Mouse (Mus musculus): ENCODE data around the gene Tceal7. TPM values are rescaled to one million over a fixed set of nuclear protein-coding genes. Genes with fewer than 3 reads are reported as not detected.

Gene Tceal7
- polyA plus RNA-seq, 1 experiment from 2014 or later, result 15.7 TPM

DNA sequence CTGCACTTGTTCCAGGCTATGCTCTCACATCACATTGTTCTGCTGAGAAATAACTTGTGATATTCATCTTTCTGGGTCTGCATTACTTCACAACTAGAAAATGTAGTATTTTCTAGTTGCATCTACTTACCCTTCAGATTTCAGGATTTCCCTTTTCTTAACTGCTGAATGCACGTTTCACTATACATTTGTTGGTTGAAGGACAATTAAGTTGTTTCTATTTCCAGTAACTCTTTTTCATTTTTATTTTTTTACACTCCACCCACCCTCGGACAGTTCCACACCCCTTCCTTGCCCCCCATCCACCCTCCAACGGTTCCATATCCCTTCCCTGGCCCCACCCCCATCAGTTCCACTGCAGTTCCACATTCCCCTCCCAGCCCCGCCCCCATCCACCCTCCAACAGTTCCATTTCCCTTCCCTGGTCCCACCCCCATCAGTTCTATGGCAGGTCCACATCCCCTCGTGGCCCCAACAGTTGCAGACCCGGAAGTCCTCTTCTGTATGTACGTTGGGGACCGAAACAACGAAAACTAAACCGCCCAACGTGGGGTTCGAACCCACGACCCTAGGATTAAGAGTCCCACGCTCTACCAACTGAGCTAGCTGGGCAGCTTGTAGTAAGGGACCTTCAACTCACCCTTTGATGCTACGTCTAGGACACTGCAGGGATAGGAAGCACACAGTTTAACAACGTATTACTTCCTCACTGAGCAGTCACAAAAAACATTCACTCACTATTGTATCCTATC lies 19.2 kb upstream of the Tceal7 start:
- no peak overlapping the region for H3K27ac ChIP-seq (ENCODE audit: low read length)
- no peaks in the 10 kb centered on the region for H3K4me1 ChIP-seq (ENCODE audit: control insufficient read depth, low read depth, low read length)
- H3K4me2 ChIP-seq (ENCODE audit: low read depth, low read length), result no peak overlapping the region
- no peak overlapping the region for H3K4me3 ChIP-seq (ENCODE audit: low read depth, low read length)
- H3K36me3 ChIP-seq (ENCODE audit: control insufficient read depth, insufficient read depth), result no peaks in the 10 kb centered on the region
- no peak overlapping the region for H3K9ac ChIP-seq (ENCODE audit: low read depth, low read length)
- no peaks in the 10 kb centered on the region; the same call in 1 of the 2 replicates for H3K27me3 ChIP-seq (ENCODE audit: control insufficient read depth, insufficient read depth, low read depth, low read length)
- 61% methylated on average over 16 of the region's 16 CpGs for WGBS (ENCODE audit: insufficient replicate concordance)
- no peaks in the 10 kb centered on the region for H3K9me3 ChIP-seq (replicated peaks; ENCODE audit: control insufficient read depth, low read length)
- no peak for ATAC-seq (ENCODE audit: low read depth)

DNA sequence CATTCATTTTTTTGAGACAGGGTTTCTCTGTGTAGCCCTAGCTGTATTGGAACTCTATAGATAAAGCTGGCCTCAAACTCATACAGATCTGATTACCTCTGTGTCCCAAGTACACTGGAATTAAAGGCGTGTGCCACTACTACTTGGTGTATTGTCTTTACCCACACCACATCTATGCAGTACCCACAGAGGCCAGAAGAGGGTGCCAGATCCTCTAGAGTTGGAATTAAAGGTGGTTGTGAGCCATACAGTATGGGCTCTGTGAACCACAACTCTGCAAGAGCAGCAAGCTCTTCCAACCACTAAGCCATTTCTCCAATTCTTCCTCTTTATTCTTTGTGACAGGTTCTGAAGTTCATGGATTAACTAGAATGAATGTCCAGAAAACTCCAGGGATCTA lies 17.7 kb upstream of the Tceal7 start:
- H3K4me2 ChIP-seq (ENCODE audit: low read depth, low read length), result no peak overlapping the region
- no peak overlapping the region for H3K27ac ChIP-seq (ENCODE audit: low read length)
- H3K9ac ChIP-seq (ENCODE audit: low read depth, low read length), result no peak overlapping the region
- 31% methylated on average over 1 of the region's 1 CpGs for WGBS (ENCODE audit: insufficient replicate concordance)
- no peak for ATAC-seq (ENCODE audit: low read depth)
- H3K36me3 ChIP-seq (ENCODE audit: control insufficient read depth, insufficient read depth), result no peaks in the 10 kb centered on the region
- H3K4me3 ChIP-seq (ENCODE audit: low read depth, low read length), result no peak overlapping the region
- H3K4me1 ChIP-seq (ENCODE audit: control insufficient read depth, low read depth, low read length), result no peaks in the 10 kb centered on the region
- no peaks in the 10 kb centered on the region for H3K9me3 ChIP-seq (replicated peaks; ENCODE audit: control insufficient read depth, low read length)
- H3K27me3 ChIP-seq (ENCODE audit: control insufficient read depth, insufficient read depth, low read depth, low read length), result no peaks in the 10 kb centered on the region; the same call in 1 of the 2 replicates

DNA sequence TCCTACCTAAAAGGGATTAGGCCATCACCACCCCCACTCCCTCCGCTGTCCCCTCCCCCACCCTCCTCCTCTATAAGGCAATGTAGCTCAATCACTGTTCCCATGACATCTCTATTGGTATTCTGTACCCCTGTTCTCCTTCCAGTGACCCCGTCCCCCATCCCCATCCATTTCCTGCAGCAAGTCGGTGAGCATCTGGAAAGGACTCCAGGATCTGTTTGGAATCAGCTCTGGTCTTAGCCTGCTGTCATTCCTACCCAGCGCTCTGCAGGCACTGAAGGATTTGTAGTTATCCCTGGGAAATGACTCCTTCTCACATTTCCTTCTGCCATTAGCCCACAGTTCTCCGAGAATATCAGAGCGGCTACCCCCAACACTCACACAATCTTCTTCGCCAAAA lies 11.3 kb upstream of the Tceal7 start:
- no peaks in the 10 kb centered on the region; the same call in 1 of the 2 replicates for H3K27me3 ChIP-seq (ENCODE audit: control insufficient read depth, insufficient read depth, low read depth, low read length)
- ATAC-seq (ENCODE audit: low read depth), result no peak
- H3K4me3 ChIP-seq (ENCODE audit: low read depth, low read length), result peak overlapping the region; percentile 42
- H3K27ac ChIP-seq (ENCODE audit: low read length), result peak overlapping the region; percentile 26; the same call in 1 of the 2 replicates
- H3K9ac ChIP-seq (ENCODE audit: low read depth, low read length), result peak overlapping the region; percentile 31; the same call in 1 of the 2 replicates
- H3K9me3 ChIP-seq (replicated peaks; ENCODE audit: control insufficient read depth, low read length), result no peaks in the 10 kb centered on the region
- H3K4me1 ChIP-seq (ENCODE audit: control insufficient read depth, low read depth, low read length), result no peaks in the 10 kb centered on the region
- H3K4me2 ChIP-seq (ENCODE audit: low read depth, low read length), result no peak overlapping the region
- no peaks in the 10 kb centered on the region for H3K36me3 ChIP-seq (ENCODE audit: control insufficient read depth, insufficient read depth)
- 21% methylated on average over 6 of the region's 7 CpGs for WGBS (ENCODE audit: insufficient replicate concordance)

DNA sequence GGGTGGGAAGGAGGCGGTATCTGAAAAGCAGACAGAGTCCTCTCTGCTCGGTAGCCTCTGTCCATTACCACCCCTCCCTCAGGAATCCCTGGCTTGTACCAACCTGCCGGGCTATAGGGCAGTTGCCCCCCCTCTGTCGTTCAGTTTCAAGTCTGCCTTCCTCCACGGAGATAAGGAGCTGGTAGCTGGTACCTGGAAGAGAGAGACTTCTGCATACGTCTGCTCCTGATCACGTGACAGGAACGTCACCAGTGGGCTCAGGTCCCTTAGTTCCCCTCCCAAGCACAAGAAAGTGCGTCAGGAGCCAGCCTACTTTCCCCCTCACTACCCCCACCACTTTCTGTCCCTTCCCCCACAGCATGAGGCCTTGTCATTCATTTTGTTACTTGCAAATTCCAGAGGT lies 10.9 kb upstream of the Tceal7 start, which contains the start of gene Tceal5:
Tceal5 (minus strand) TSS at position 213 of the 403 bp plus-strand sequence.
- Histone ChIP-seq H3K4me3 (ENCODE audit: low read depth, low read length) (peak within 1 kb of the TSS; percentile 42), H3K4me1 (ENCODE audit: control insufficient read depth, low read depth, low read length) (no peaks in the 10 kb centered on the region), H3K9me3 (replicated peaks; ENCODE audit: control insufficient read depth, low read length) (no peaks in the 10 kb centered on the region), H3K36me3 (ENCODE audit: control insufficient read depth, insufficient read depth) (no peaks in the 10 kb centered on the region), H3K4me2 (ENCODE audit: low read depth, low read length) (0 out of 2 replicates have a peak within 1 kb of the TSS, but pooled peaks have one; percentile 27), H3K9ac (ENCODE audit: low read depth, low read length) (peak within 1 kb of the TSS; percentile 31; the same call in 1 of the 2 replicates), H3K27me3 (ENCODE audit: control insufficient read depth, insufficient read depth, low read depth, low read length) (no peaks in the 10 kb centered on the region; the same call in 1 of the 2 replicates), H3K27ac (ENCODE audit: low read length) (peak within 1 kb of the TSS; percentile 55)
- 19% methylated on average over 9 of the region's 9 CpGs for WGBS (ENCODE audit: insufficient replicate concordance)
- ATAC-seq (ENCODE audit: low read depth), result peak; percentile 82

DNA sequence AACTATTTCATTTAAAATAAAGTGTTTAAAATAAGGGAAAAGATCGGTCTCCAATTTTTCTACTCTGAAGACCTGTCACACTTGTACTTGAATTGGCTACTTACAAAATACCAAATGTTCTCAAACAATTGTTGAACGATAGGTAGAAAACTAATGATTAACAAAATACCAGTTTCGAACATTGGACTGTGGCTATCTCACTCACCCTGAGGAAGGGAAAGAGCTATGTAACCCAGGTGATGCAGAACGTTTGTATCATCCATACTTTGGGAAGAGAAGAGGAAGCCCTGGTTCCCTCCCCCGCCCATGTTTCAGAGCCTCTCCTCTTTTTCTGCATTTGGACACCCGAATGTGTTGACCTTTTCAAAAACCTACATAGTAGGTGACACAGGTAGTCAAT lies 10.2 kb upstream of the Tceal7 start:
- Histone ChIP-seq H3K27ac (ENCODE audit: low read length) (no peak overlapping the region), H3K9me3 (replicated peaks; ENCODE audit: control insufficient read depth, low read length) (no peaks in the 10 kb centered on the region), H3K36me3 (ENCODE audit: control insufficient read depth, insufficient read depth) (no peaks in the 10 kb centered on the region), H3K4me1 (ENCODE audit: control insufficient read depth, low read depth, low read length) (no peaks in the 10 kb centered on the region), H3K4me3 (ENCODE audit: low read depth, low read length) (no peak overlapping the region), H3K4me2 (ENCODE audit: low read depth, low read length) (no peak overlapping the region), H3K9ac (ENCODE audit: low read depth, low read length) (no peak overlapping the region), H3K27me3 (ENCODE audit: control insufficient read depth, insufficient read depth, low read depth, low read length) (no peaks in the 10 kb centered on the region; the same call in 1 of the 2 replicates)
- ATAC-seq (ENCODE audit: low read depth), result peak; percentile 56
- 58% methylated on average over 6 of the region's 6 CpGs for WGBS (ENCODE audit: insufficient replicate concordance)

DNA sequence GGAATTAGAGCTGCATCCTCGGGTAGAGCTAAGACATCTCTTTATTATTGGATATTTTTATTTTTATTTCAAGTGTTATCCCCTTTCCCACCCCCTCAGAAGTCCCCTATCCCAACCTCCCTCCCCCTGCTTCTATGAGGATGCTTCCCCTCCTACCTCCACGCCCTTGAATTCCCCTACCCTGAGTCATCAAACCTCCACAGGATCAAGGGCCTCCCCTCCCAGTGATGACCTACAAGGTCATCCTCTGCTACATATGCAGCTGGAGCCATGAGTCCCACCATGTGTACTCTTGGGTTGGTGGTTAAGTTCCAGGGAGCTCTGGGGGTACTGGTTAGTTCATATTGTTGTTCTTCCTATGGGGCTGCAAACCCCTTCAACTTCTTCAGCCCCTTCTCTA lies 1.2 kb upstream of the Tceal7 start:
- Histone ChIP-seq H3K9ac (ENCODE audit: low read depth, low read length) (no peak overlapping the region), H3K4me2 (ENCODE audit: low read depth, low read length) (no peak overlapping the region), H3K27me3 (ENCODE audit: control insufficient read depth, insufficient read depth, low read depth, low read length) (no peaks in the 10 kb centered on the region; the same call in none of the 2 replicates), H3K4me3 (ENCODE audit: low read depth, low read length) (no peak overlapping the region), H3K27ac (ENCODE audit: low read length) (no peak overlapping the region), H3K9me3 (replicated peaks; ENCODE audit: control insufficient read depth, low read length) (no peaks in the 10 kb centered on the region), H3K4me1 (ENCODE audit: control insufficient read depth, low read depth, low read length) (no peaks in the 10 kb centered on the region), H3K36me3 (ENCODE audit: control insufficient read depth, insufficient read depth) (no peaks in the 10 kb centered on the region)
- WGBS (ENCODE audit: insufficient replicate concordance), result 36% methylated on average over 2 of the region's 2 CpGs
- no peak for ATAC-seq (ENCODE audit: low read depth)

DNA sequence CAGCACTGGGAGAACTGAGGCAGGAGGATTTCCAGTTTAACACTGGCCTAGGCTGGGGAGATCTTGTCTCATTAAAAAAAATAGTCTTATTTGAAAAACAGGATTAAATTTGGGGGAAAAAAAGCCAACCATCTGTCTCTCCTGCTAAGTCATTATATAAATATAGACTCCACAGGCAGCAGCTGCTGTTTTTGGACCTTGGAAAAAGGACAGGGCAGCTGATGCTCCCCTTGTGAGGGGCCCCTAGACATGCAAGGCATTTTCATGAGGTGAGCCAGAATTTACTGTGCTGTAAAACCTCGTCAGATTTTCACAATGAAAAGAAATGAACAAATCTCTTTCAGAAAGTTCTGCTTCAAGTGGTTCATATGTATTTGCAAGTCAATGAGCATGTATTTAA lies 1.7 kb downstream of the Tceal7 start:
- WGBS (ENCODE audit: insufficient replicate concordance), result 33% methylated on average over 1 of the region's 1 CpGs
- Histone ChIP-seq H3K27ac (ENCODE audit: low read length) (no peak overlapping the region), H3K4me3 (ENCODE audit: low read depth, low read length) (no peak overlapping the region)

DNA sequence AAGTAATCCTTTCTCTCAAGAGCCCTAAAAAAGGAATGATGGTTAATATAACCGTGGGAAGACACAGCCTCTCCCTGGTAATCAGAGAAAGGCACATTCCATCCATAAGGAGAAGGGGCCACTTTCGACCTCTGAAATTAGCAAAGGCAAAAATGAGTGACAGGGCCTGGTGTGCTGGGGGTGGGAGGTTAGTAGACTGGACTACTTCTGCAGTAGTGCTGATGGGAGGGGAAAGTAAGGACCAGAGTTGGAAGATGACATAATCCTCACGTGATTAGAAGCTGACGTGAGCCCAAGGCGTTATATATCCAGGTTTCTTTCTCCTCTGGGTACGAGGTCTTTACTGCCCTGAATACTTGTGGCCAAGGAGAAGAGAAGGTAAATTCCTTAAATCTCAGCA lies 9.1 kb downstream of the Tceal7 start:
- no peaks in the 10 kb centered on the region for H3K9me3 ChIP-seq (replicated peaks; ENCODE audit: control insufficient read depth, low read length)
- WGBS (ENCODE audit: insufficient replicate concordance), result 58% methylated on average over 6 of the region's 6 CpGs
- H3K36me3 ChIP-seq (ENCODE audit: control insufficient read depth, insufficient read depth), result no peaks in the 10 kb centered on the region
- no peak overlapping the region for H3K4me2 ChIP-seq (ENCODE audit: low read depth, low read length)
- no peak overlapping the region for H3K4me3 ChIP-seq (ENCODE audit: low read depth, low read length)
- H3K27ac ChIP-seq (ENCODE audit: low read length), result no peak overlapping the region
- H3K4me1 ChIP-seq (ENCODE audit: control insufficient read depth, low read depth, low read length), result no peaks in the 10 kb centered on the region
- ATAC-seq (ENCODE audit: low read depth), result no peak
- no peak overlapping the region for H3K9ac ChIP-seq (ENCODE audit: low read depth, low read length)
- H3K27me3 ChIP-seq (ENCODE audit: control insufficient read depth, insufficient read depth, low read depth, low read length), result no peaks in the 10 kb centered on the region

More for the DNA sequence above, 1.7 kb downstream of the Tceal7 start:
- H3K27me3 ChIP-seq (ENCODE audit: control insufficient read depth, insufficient read depth, low read depth, low read length), result no peaks in the 10 kb centered on the region; the same call in none of the 2 replicates
- ATAC-seq (ENCODE audit: low read depth), result no peak
- no peak overlapping the region for H3K9ac ChIP-seq (ENCODE audit: low read depth, low read length)
- H3K9me3 ChIP-seq (replicated peaks; ENCODE audit: control insufficient read depth, low read length), result no peaks in the 10 kb centered on the region
- H3K4me2 ChIP-seq (ENCODE audit: low read depth, low read length), result no peak overlapping the region
- H3K36me3 ChIP-seq (ENCODE audit: control insufficient read depth, insufficient read depth), result no peaks in the 10 kb centered on the region
- H3K4me1 ChIP-seq (ENCODE audit: control insufficient read depth, low read depth, low read length), result no peaks in the 10 kb centered on the region

DNA sequence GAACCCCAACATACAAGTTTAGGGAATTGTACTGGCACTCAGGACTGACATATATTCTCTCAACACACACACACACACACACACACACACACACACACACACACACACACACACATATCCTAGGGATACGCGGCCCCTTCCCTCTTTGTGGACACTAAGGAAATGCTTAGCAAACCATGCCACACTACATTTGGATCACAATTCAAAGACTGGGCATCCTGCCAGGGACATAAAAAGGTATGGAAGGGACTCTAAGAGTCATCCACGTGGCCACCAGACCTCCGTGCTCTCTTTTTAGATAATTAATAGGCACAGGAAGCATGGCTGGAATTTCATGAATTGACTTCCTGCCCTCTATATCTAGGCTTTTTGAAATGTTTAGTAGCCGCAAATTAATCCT lies 13.2 kb downstream of the Tceal7 start:
- no peaks in the 10 kb centered on the region for H3K4me1 ChIP-seq (ENCODE audit: control insufficient read depth, low read depth, low read length)
- H3K27ac ChIP-seq (ENCODE audit: low read length), result no peak overlapping the region
- H3K4me2 ChIP-seq (ENCODE audit: low read depth, low read length), result no peak overlapping the region
- H3K9me3 ChIP-seq (replicated peaks; ENCODE audit: control insufficient read depth, low read length), result no peaks in the 10 kb centered on the region
- H3K36me3 ChIP-seq (ENCODE audit: control insufficient read depth, insufficient read depth), result no peaks in the 10 kb centered on the region
- H3K4me3 ChIP-seq (ENCODE audit: low read depth, low read length), result no peak overlapping the region
- H3K9ac ChIP-seq (ENCODE audit: low read depth, low read length), result no peak overlapping the region
- WGBS (ENCODE audit: insufficient replicate concordance), result 70% methylated on average over 5 of the region's 5 CpGs
- H3K27me3 ChIP-seq (ENCODE audit: control insufficient read depth, insufficient read depth, low read depth, low read length), result no peaks in the 10 kb centered on the region
- no peak for ATAC-seq (ENCODE audit: low read depth)

Measured in liver, embryonic 16.5 days (tissue).